Mouse (Mus musculus) forebrain, embryonic 12.5 days (tissue): ENCODE measurements around the gene Bst2. TPM values are rescaled to one million over a fixed set of nuclear protein-coding genes. Genes with fewer than 3 reads are reported as not detected.

Experiments used
- ATAC-seq: fragments of 200-750 bp; cut with Nextera tagmentation; 2 replicates; pipeline ENCODE4 v1.8.0; 2017; ENCODE audit warnings: moderate TSS enrichment; ENCODE audit not compliant: low FRiP score
- H3K27ac ChIP-seq: fragments of 300-500 bp; sonication (generic); 2 replicates; pipeline ENCODE4 v1.5.1; 2016; ENCODE audit warnings: mild to moderate bottlenecking
- H3K27me3 ChIP-seq: fragments of 300-500 bp; sonication (generic); 2 replicates; pipeline ENCODE4 v1.6.1; 2016; ENCODE audit warnings: mild to moderate bottlenecking
- H3K36me3 ChIP-seq: fragments of 300-500 bp; sonication (generic); replicated peaks from 2 replicates; pipeline ENCODE4 v1.6.1; 2016; ENCODE audit warnings: mild to moderate bottlenecking
- H3K4me1 ChIP-seq: fragments of 300-500 bp; sonication (generic); 2 replicates; pipeline ENCODE4 v1.6.1; 2016
- H3K4me2 ChIP-seq: fragments of 300-500 bp; sonication (generic); 2 replicates; pipeline ENCODE4 v1.6.1; 2016; ENCODE audit warnings: mild to moderate bottlenecking, moderate library complexity
- H3K4me3 ChIP-seq: fragments of 300-500 bp; sonication (generic); replicated peaks from 2 replicates; pipeline ENCODE4 v1.5.1; 2016; ENCODE audit warnings: mild to moderate bottlenecking
- H3K9ac ChIP-seq: fragments of 300-500 bp; sonication (generic); 2 replicates; pipeline ENCODE4 v1.6.1; 2016; ENCODE audit warnings: mild to moderate bottlenecking
- H3K9me3 ChIP-seq: fragments of 300-500 bp; sonication (generic); 2 replicates; pipeline ENCODE4 v1.6.1; 2016
- WGBS: fragments of 180-500 bp; shearing (Covaris S2); methylation state at CpG from one replicate; pipeline ENCODE4 v1.1.7; 2016; 5-methylcytosine and 5-hydroxymethylcytosine counted together
- polyA plus RNA-seq: library from polyadenylated mRNA; unstranded; fragments of >200 nt; fragmentation: Nextera tagmentation; extraction: Ambion mirVana; gene quantifications from 2 replicates; pipeline ENCODE4 v1.2.1, GENCODE M21; 2016

Gene Bst2
- polyA plus RNA-seq, result 8.4 and 8.5 TPM in 2 replicates

DNA sequence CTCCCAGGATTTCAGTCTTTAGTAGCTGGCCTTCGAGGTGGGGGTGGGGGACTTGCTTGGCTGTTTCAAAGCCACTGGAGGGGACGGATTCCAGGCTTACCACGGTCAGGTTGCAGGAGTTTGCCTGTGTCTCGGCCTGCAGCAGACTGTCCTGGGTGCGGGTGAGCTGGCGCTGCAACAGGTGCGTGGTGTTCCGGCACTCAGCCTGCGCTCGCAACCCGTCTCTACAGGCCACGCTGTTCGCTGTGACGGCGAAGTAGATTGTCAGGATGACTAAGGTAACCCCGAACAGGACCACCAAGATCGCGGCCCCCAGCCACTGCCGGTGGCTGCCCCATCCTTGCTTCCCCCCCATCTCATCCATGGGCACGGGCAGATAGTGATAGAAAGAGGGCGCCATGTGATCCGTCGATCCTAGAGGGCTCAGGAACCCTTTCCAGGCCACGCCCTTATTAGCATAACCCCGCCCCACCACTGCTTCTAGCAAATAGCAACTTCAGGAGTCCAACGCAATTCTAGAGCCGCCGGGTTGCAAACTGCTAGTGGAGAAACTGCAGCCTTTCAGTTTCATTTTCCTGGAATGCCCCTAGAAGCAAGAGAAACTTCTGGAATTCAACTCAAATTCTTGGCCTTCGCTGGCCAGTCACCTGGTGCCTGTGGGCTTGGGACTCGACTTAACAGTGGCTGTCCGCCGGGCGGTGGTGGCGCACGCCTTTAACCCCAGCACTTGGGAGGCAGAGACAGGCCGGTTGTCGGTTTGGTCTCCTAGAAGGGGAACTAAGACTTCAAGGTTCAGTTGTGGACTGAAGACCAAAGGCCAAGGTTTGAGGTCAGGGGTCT is at the start of gene Bst2:
Bst2 (minus strand) TSS at position 429 of the 840 bp plus-strand sequence.
- H3K9ac ChIP-seq, result peak within 1 kb of the TSS; percentile 29; the same call in 1 of the 2 replicates
- H3K9me3 ChIP-seq, result no peaks in the 10 kb centered on the region
- WGBS, result 2% methylated on average over 37 of the region's 37 CpGs
- ATAC-seq, result peak; percentile 64; the same call in 1 of the 2 replicates
- peak within 1 kb of the TSS; percentile 34 for H3K4me3 ChIP-seq
- peak within 1 kb of the TSS; percentile 55 for H3K4me2 ChIP-seq
- peaks cover 57% of the 10 kb centered on the region for H3K27me3 ChIP-seq
- H3K4me1 ChIP-seq, result peaks cover 9% of the 10 kb centered on the region; the same call in 1 of the 2 replicates
- H3K27ac ChIP-seq, result no peak within 1 kb of the TSS
- no peaks in the 10 kb centered on the region for H3K36me3 ChIP-seq

DNA sequence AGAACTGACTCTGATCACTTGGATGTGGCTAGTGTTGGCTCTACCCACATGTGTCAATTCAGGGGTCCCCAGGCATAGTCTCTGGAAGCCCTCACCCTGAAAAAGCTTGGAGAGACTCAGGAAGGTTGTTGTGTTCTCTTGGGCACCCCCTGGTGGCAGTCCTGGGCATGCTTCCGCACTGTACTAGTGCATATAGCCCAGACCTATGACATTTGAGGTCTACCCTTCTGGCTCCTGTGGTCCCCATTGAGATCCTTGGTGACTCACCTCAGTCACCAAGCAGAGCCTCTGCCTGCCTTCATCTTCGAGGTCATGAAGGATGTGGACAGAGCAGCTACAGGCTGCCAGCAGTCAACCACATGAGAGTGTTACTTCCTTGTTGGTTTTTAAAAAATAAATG is 49.6 kb upstream of the Bst2 start:
- H3K36me3 ChIP-seq, result peaks cover 33% of the 10 kb centered on the region
- no peak for ATAC-seq
- H3K4me3 ChIP-seq, result no peak overlapping the region
- no peak overlapping the region for H3K4me2 ChIP-seq
- 84% methylated on average over 2 of the region's 2 CpGs for WGBS
- 0 out of 2 replicates have a peak, but pooled peaks cover 6% of the 10 kb centered on the region for H3K27me3 ChIP-seq
- no peaks in the 10 kb centered on the region for H3K9me3 ChIP-seq
- H3K27ac ChIP-seq, result no peak overlapping the region
- peaks cover 9% of the 10 kb centered on the region for H3K4me1 ChIP-seq
- no peak overlapping the region for H3K9ac ChIP-seq

DNA sequence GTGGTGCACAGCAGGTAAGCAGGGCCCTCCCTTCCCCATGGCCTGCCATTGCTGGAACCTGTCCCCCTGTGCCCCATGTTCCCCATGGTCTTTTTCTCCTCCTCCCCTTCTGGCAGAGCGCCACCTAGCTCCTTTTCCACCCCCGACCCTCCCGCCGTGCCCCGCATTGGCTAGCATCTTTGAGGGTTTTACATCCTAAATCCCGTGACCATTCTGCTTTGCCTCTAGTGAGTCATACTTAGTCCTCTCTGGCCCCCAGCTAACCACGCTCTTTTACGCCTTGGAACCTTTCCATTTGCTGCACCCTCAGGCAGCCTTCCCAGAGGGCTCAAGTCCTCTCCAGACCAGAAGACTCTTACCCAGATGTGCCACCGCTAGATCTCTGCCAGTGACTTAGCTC is 42.9 kb upstream of the Bst2 start:
- H3K9ac ChIP-seq, result no peak overlapping the region
- peaks cover 10% of the 10 kb centered on the region for H3K4me1 ChIP-seq
- no peak for ATAC-seq
- H3K4me2 ChIP-seq, result no peak overlapping the region
- H3K27me3 ChIP-seq, result 0 out of 2 replicates have a peak, but pooled peaks cover 3% of the 10 kb centered on the region
- WGBS, result 21% methylated on average over 9 of the region's 9 CpGs
- H3K27ac ChIP-seq, result 0 out of 2 replicates have a peak overlapping the region, but pooled peaks have one; percentile 31
- peaks cover 27% of the 10 kb centered on the region for H3K36me3 ChIP-seq
- no peaks in the 10 kb centered on the region for H3K9me3 ChIP-seq
- no peak overlapping the region for H3K4me3 ChIP-seq

DNA sequence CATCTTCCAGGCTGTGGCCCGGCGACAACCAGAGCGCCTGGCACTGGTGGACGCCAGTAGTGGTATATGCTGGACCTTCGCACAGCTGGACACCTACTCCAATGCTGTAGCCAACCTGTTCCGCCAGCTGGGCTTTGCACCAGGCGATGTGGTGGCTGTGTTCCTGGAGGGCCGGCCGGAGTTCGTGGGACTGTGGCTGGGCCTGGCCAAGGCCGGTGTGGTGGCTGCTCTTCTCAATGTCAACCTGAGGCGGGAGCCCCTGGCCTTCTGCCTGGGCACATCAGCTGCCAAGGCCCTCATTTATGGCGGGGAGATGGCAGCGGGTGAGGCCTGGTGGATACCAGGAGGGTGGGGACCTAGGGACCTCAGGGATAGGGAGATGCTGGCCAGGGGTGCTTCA is 42.2 kb upstream of the Bst2 start:
- WGBS, result 86% methylated on average over 14 of the region's 14 CpGs
- no peaks in the 10 kb centered on the region for H3K9me3 ChIP-seq
- peaks cover 10% of the 10 kb centered on the region for H3K4me1 ChIP-seq
- H3K9ac ChIP-seq, result no peak overlapping the region
- no peak overlapping the region for H3K4me2 ChIP-seq
- H3K4me3 ChIP-seq, result no peak overlapping the region
- peaks cover 20% of the 10 kb centered on the region for H3K36me3 ChIP-seq
- H3K27ac ChIP-seq, result no peak overlapping the region
- no peak for ATAC-seq
- H3K27me3 ChIP-seq, result 0 out of 2 replicates have a peak, but pooled peaks cover 3% of the 10 kb centered on the region

DNA sequence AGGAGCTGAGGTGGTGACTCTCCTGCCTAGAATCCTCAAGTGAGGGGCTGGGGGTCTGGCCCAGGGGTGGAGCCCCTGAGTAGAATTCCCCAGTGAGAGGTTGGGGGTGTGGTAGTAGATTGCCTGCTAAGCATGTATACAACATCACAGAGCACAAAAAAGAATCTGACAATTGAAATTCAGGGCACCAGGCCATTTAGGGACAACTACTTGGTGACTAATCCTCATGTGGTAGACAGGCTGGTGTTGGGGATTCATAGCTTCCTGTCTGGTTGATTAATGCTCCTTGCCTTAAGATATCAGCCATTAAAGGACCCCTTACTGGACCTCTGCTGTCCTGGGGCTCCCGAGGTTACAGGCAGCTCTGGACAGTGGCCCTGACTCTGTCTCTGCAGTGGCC is 41.8 kb upstream of the Bst2 start:
- Histone ChIP-seq H3K36me3 (peaks cover 15% of the 10 kb centered on the region), H3K9ac (no peak overlapping the region), H3K4me1 (peaks cover 10% of the 10 kb centered on the region), H3K27ac (no peak overlapping the region), H3K9me3 (no peaks in the 10 kb centered on the region), H3K27me3 (0 out of 2 replicates have a peak, but pooled peaks cover 3% of the 10 kb centered on the region), H3K4me3 (no peak overlapping the region), H3K4me2 (no peak overlapping the region)
- 86% methylated on average over 1 of the region's 1 CpGs for WGBS
- ATAC-seq, result no peak

DNA sequence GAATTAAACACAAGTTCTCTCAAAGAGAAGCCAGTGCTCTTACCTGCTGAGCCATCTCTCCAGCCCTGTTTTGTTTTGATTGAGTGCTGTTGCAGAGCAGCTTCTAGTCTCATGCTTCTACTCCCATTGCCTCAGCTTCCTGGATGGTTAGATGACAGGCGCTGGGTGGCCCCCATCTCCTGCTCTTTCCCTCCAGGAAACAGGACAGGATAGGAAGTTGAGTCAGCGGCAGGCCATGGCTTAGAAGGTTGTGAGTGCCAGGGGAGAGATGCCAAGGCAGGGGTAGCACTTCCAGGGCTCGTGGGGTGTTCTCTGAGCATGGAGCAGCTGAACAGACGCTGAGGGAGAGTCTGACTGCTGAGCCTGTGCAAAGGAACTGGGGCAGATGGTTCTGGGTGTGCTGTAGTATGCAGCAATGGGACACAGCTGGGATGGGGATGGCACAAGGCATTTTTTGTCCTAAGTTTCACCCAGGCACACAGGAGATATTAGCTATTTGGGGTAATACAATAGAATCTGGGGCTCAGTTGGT is 40.7 kb upstream of the Bst2 start:
- Histone ChIP-seq H3K4me1 (peaks cover 15% of the 10 kb centered on the region), H3K36me3 (peaks cover 15% of the 10 kb centered on the region), H3K9me3 (no peaks in the 10 kb centered on the region), H3K27me3 (0 out of 2 replicates have a peak, but pooled peaks cover 3% of the 10 kb centered on the region), H3K4me3 (no peak overlapping the region), H3K9ac (no peak overlapping the region), H3K27ac (no peak overlapping the region), H3K4me2 (no peak overlapping the region)
- ATAC-seq, result no peak
- 79% methylated on average over 4 of the region's 4 CpGs for WGBS

DNA sequence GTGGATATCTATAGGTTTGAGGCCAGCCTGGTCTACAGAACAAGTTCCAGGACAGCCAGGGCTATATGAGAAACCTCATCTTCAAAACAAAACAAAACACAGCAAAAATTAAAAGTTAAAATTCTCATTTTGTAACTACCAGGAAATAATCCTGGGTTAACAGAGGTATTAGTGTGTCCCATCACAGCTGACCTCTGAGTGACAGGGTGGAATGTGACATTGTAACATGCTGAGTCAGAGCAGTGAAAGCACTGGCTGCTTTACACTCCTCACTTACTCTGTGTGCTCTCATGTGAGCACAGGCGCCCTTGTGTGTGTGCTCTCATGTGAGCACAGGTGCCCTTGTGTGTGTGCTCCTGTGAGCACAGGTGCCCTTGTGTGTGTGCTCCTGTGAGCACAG is 37.8 kb upstream of the Bst2 start:
- H3K36me3 ChIP-seq, result no peaks in the 10 kb centered on the region
- WGBS, result 75% methylated on average over 1 of the region's 1 CpGs
- peaks cover 30% of the 10 kb centered on the region for H3K4me1 ChIP-seq

DNA sequence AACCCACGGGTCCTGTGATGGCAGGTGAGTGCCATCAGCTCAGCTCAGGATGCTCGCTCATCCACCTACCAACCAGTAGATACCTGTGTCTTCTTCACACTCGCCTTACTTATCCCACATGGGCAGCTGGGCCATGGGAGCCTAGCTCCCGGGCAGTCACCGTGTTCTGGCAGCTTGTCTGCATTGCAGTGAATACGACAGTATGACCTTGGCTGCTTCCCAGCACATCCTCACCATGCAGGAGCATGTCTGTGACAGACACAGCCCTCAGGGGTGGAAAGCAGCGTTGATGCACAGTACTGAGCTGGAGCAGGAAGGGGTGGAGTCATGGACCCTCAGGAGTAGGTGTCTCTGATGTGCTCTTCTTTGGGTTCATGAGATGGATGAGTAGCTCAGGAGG is 37.2 kb upstream of the Bst2 start:
- WGBS, result 80% methylated on average over 7 of the region's 7 CpGs
- H3K4me1 ChIP-seq, result peaks cover 28% of the 10 kb centered on the region
- H3K9ac ChIP-seq, result no peak overlapping the region
- no peaks in the 10 kb centered on the region for H3K27me3 ChIP-seq
- H3K36me3 ChIP-seq, result no peaks in the 10 kb centered on the region
- H3K9me3 ChIP-seq, result no peaks in the 10 kb centered on the region
- no peak overlapping the region for H3K4me3 ChIP-seq
- H3K27ac ChIP-seq, result no peak overlapping the region
- no peak overlapping the region for H3K4me2 ChIP-seq
- ATAC-seq, result no peak

More for the DNA sequence above, 37.8 kb upstream of the Bst2 start:
- H3K4me2 ChIP-seq, result no peak overlapping the region
- no peaks in the 10 kb centered on the region for H3K9me3 ChIP-seq
- no peak for ATAC-seq
- no peak overlapping the region for H3K27ac ChIP-seq
- H3K9ac ChIP-seq, result no peak overlapping the region
- no peak overlapping the region for H3K4me3 ChIP-seq
- no peaks in the 10 kb centered on the region for H3K27me3 ChIP-seq

DNA sequence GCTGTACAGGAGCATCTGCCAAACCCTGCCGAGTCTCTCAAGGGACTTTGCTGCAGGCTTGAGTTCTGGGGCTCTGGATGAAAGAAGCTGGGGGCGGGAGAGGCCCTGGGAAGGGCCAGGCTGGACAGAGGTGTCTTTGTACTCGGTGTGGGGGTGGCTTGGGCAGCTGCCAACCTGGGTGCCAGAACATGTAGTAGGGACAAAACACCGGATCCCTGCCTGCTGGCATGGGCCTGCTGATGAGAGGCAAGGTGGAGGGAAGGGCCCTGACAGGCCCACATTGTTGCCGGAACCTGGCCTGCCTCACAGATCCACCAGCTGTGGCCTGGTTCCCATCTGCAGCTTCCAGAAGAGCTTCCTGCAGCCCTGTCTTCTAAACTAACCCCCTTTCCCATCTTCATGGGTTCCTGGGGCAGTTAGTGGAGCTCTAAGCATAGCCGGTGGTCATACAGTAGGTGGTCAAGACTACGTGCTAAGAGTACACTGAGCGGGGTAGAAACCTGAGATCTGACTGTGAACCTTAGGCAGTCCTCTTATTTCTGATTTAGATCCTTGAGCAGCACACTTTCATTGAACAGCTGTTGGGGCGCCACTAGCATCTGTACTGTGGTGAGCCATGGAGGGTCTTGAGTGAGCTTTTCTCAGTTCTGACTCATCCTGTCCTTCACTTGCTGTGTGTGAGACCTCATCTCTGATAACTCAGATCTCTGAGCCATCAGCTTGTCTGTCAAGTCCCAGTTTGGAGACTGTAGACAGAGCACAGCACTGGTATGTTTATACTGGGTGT is 35.8 kb upstream of the Bst2 start:
- Histone ChIP-seq H3K4me1 (peaks cover 39% of the 10 kb centered on the region), H3K36me3 (no peaks in the 10 kb centered on the region), H3K27me3 (peaks cover 14% of the 10 kb centered on the region), H3K4me2 (peak overlapping the region; percentile 88), H3K27ac (peak overlapping the region; percentile 81), H3K9me3 (no peaks in the 10 kb centered on the region), H3K9ac (0 out of 2 replicates have a peak overlapping the region, but pooled peaks have one; percentile 13), H3K4me3 (no peak overlapping the region)
- WGBS, result 66% methylated on average over 9 of the region's 9 CpGs
- ATAC-seq, result no peak; the same call in 1 of the 2 replicates

DNA sequence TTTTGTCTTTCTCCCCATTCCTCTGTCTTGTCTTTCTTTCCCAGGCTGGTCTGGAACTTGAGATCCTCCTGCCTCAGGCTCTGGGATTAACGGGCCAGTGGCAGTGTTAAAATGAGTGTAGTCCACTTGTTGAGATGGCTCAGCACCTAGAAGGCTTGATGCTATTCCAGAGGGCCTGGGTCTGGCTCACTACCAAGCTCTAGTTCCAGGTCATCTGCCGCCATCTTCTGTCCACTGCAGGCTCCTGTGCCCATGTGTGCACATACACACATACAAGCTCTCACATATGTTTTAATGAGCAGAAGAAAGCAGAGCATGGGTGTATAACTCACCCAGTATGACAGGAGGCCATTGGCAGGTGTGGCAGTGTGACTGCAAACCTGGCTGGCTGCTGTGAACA is 34.8 kb upstream of the Bst2 start:
- Histone ChIP-seq H3K9me3 (no peaks in the 10 kb centered on the region), H3K9ac (no peak overlapping the region), H3K27me3 (peaks cover 23% of the 10 kb centered on the region), H3K4me1 (peaks cover 39% of the 10 kb centered on the region), H3K27ac (peak overlapping the region; percentile 81), H3K36me3 (no peaks in the 10 kb centered on the region), H3K4me2 (peak overlapping the region; percentile 88), H3K4me3 (no peak overlapping the region)
- ATAC-seq, result no peak
- WGBS, result 85% methylated on average over 2 of the region's 2 CpGs

DNA sequence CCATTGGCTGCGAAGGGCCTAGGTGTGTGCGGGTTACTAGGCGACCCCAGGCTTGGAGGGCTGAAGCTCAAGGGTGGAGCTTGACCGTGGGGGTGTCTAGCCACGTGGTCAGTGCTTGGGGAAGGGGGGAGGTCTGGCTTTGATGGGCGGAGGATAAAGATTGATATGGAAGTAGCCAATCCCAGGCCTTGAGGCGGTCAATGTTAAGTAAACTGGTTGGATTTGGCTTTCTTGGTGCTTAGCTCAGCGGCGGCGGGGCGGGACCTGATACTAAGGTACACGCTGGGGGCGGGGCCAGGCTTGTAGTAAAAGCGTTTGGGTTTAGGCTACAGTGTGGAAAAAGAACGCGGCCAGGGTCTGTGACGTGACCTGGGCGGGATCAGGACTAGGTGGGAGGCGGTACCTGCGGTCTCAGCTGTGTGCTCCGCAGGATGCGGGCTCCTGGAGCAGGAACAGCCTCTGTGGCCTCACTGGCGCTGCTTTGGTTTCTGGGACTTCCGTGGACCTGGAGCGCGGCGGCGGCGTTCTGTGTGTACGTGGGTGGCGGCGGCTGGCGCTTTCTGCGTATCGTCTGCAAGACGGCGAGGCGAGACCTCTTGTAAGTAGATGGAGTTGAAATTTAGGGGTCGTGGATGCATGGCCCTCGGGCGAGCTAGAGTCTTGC is 33.2 kb upstream of the Bst2 start:
- WGBS, result 1% methylated on average over 41 of the region's 41 CpGs
- peak overlapping the region; percentile 47 for H3K4me3 ChIP-seq
- H3K27me3 ChIP-seq, result peaks cover 31% of the 10 kb centered on the region
- peak overlapping the region; percentile 88 for H3K4me2 ChIP-seq
- H3K4me1 ChIP-seq, result peaks cover 39% of the 10 kb centered on the region
- ATAC-seq, result peak; percentile 87
- H3K9me3 ChIP-seq, result no peaks in the 10 kb centered on the region
- H3K9ac ChIP-seq, result peak overlapping the region; percentile 67
- no peaks in the 10 kb centered on the region for H3K36me3 ChIP-seq
- peak overlapping the region; percentile 75 for H3K27ac ChIP-seq
